Comparison of ENCODE assay signal across 8 mouse cellular contexts in genomic region chrX:43427961-43428365, GRCm38 (mm10). TPM values are rescaled to one million over a fixed set of nuclear protein-coding genes. Genes with fewer than 3 reads are reported as not detected.
A peak's percentile ranks its signal among the peaks of the same experiment; 100 is the strongest.
DNase-seq lines count a peak whose midpoint lies in the region; ATAC-seq and TF ChIP-seq lines count a peak whose summit lies in the region.

No protein-coding gene starts in this region.

- peaks cover 0 to 2% of the 10 kb centered on the region in 2 experiments; a peak in 1 of 4 replicates for H3K4me1 ChIP-seq in heart, embryonic 14.5 days (ENCODE audit: control insufficient read depth in 2 of 2, insufficient read depth in 2 of 2, low read length in 2 of 2)
- no peaks in the 10 kb centered on the region for H3K4me1 ChIP-seq in forebrain, embryonic 13.5 days
- no peaks in the 10 kb centered on the region for H3K4me1 ChIP-seq in limb, embryonic 14.5 days (ENCODE audit: control insufficient read depth, insufficient read depth, low read length)

- no peak for TF ChIP-seq POLR2A in limb, embryonic 14.5 days (IDR thresholded peaks at IDR 0.05; ENCODE audit: borderline replicate concordance, extremely low read depth, insufficient read depth, insufficient read length)

- 12% methylated on average over 12 of the region's 12 CpGs for WGBS in heart, embryonic 14.5 days
- WGBS in forebrain, embryonic 13.5 days, result 10% methylated on average over 12 of the region's 12 CpGs
- 19% methylated on average over 8 of the region's 12 CpGs for WGBS in limb, embryonic 14.5 days

- DNase-seq in heart, adult 11 months, result no peak
- peak; percentile 67 for DNase-seq in ZHBTc4 (ENCODE audit: low read depth, low spot score)
- no peak for DNase-seq in limb, embryonic 14.5 days (ENCODE audit: low spot score)
- DNase-seq in Muller cell, postnatal 12 days (ENCODE audit: inconsistent ontology term), result no peak
- DNase-seq in testis, postnatal 10 days (ENCODE audit: low spot score), result no peak

- peak overlapping the region; percentile 66 for H3K4me2 ChIP-seq in heart, embryonic 14.5 days (ENCODE audit: low read length)
- peak overlapping the region; percentile 66 for H3K4me2 ChIP-seq in forebrain, embryonic 13.5 days
- peak overlapping the region; percentile 61 for H3K4me2 ChIP-seq in limb, embryonic 14.5 days (replicated peaks; ENCODE audit: low read depth, low read length, severe bottlenecking)

- H3K4me3 ChIP-seq in heart, embryonic 14.5 days (ENCODE audit: control insufficient read depth in 1 of 2, insufficient read depth in 1 of 2, low read depth in 1 of 2, low read length in 2 of 2), result peak overlapping the region; percentile 11 to 35; a peak in 3 of 4 replicates
- peak overlapping the region; percentile 44 for H3K4me3 ChIP-seq in forebrain, embryonic 13.5 days
- peak overlapping the region; percentile 40 for H3K4me3 ChIP-seq in limb, embryonic 14.5 days (replicated peaks; ENCODE audit: low read length)

- peaks cover 15% of the 10 kb centered on the region for H3K27me3 ChIP-seq in heart, embryonic 14.5 days (ENCODE audit: control insufficient read depth, insufficient read depth, low read length)
- peaks cover 3% of the 10 kb centered on the region; the same call in 1 of the 2 replicates for H3K27me3 ChIP-seq in forebrain, embryonic 13.5 days
- 0 out of 2 replicates have a peak, but pooled peaks cover 6% of the 10 kb centered on the region for H3K27me3 ChIP-seq in limb, embryonic 14.5 days (ENCODE audit: control insufficient read depth, insufficient read depth, low read length)

- no peak for ATAC-seq in heart, embryonic 14.5 days (ENCODE audit: insufficient number of reproducible peaks, insufficient read depth, low FRiP score, low read depth)
- ATAC-seq in forebrain, embryonic 13.5 days, result 0 out of 2 replicates have a peak, but pooled peaks have one; percentile 3
- ATAC-seq in limb, embryonic 14.5 days (ENCODE audit: low FRiP score, low read depth), result no peak
- no peak for ATAC-seq in erythroid progenitor cell, adult 5-6 weeks (replicated peaks; ENCODE audit: low FRiP score, poor library complexity, severe bottlenecking)

- H3K27ac ChIP-seq in heart, embryonic 14.5 days (replicated peaks in 1 of 2; ENCODE audit: control insufficient read depth in 1 of 2, insufficient read depth in 1 of 2, low read depth in 2 of 2, low read length in 2 of 2), result no peak overlapping the region
- no peak overlapping the region for H3K27ac ChIP-seq in forebrain, embryonic 13.5 days
- no peak overlapping the region for H3K27ac ChIP-seq in limb, embryonic 14.5 days (replicated peaks; ENCODE audit: low read depth, low read length)

- H3K9ac ChIP-seq in heart, embryonic 14.5 days (ENCODE audit: low read length), result no peak overlapping the region
- H3K9ac ChIP-seq in forebrain, embryonic 13.5 days, result 0 out of 2 replicates have a peak overlapping the region, but pooled peaks have one; percentile 46
- no peak overlapping the region for H3K9ac ChIP-seq in limb, embryonic 14.5 days (ENCODE audit: low read depth, low read length, severe bottlenecking)

- no peaks in the 10 kb centered on the region for H3K9me3 ChIP-seq in heart, embryonic 14.5 days (ENCODE audit: control insufficient read depth, low read length)
- no peaks in the 10 kb centered on the region for H3K9me3 ChIP-seq in forebrain, embryonic 13.5 days (replicated peaks)
- H3K9me3 ChIP-seq in limb, embryonic 14.5 days (ENCODE audit: control insufficient read depth, low read length), result no peaks in the 10 kb centered on the region

- H3K36me3 ChIP-seq in heart, embryonic 14.5 days (ENCODE audit: control insufficient read depth, insufficient read depth, low read length), result no peaks in the 10 kb centered on the region
- H3K36me3 ChIP-seq in forebrain, embryonic 13.5 days (ENCODE audit: poor library complexity, severe bottlenecking), result no peaks in the 10 kb centered on the region
- H3K36me3 ChIP-seq in limb, embryonic 14.5 days (ENCODE audit: control insufficient read depth, insufficient read depth, low read length), result no peaks in the 10 kb centered on the region

RNA-seq across cellular contexts. Expression of gene Tenm1, which starts 1.0 kb away (rescaled TPM):
- not detected in 2 replicates for polyA plus RNA-seq in heart, embryonic 14.5 days (2014; fragmentation: Nextera tagmentation; extraction: Ambion mirVana)
- polyA plus RNA-seq in forebrain, embryonic 13.5 days (2015; fragmentation: Nextera tagmentation; extraction: Ambion mirVana), result 8.2 and 8.9 TPM in 2 replicates
- polyA plus RNA-seq in limb, embryonic 14.5 days (2012; rRNA removed), result 3.2 and 6.1 TPM in 2 replicates
- polyA plus RNA-seq in limb, embryonic 14.5 days (2014; fragmentation: Nextera tagmentation; extraction: Ambion mirVana), result 5.0 and 6.1 TPM in 2 replicates
- total RNA-seq in erythroid progenitor cell, adult 5-6 weeks (2015; ENCODE audit: low replicate concordance), result not detected in 2 replicates
- total RNA-seq in erythroid progenitor cell, adult 5-6 weeks (2017; ENCODE audit: low replicate concordance), result not detected in 2 replicates
